Mouse (Mus musculus) olfactory bulb, adult 2 months (tissue): ENCODE data around the gene Hist1h4f. TPM values are rescaled to one million over a fixed set of nuclear protein-coding genes. Genes with fewer than 3 reads are reported as not detected.

Experiments used
- H3K27ac ChIP-seq: fragments of 200-500 bp; 2 replicates; pipeline ENCODE4 v1.5.1; 2012; ENCODE audit warnings: low read depth, low read length; ENCODE audit not compliant: insufficient read depth
- H3K4me1 ChIP-seq: fragments of 200-500 bp; 2 replicates; pipeline ENCODE4 v1.6.1; 2012; ENCODE audit warnings: low read length; ENCODE audit not compliant: control insufficient read depth, insufficient read depth
- H3K4me3 ChIP-seq: fragments of 200-500 bp; 2 replicates; pipeline ENCODE4 v1.5.1; 2012; ENCODE audit warnings: mild to moderate bottlenecking, low read depth, low read length, moderate library complexity; ENCODE audit not compliant: insufficient read depth
- CTCF ChIP-seq: fragments of 200-500 bp; IDR thresholded peaks from 2 replicates; pipeline ENCODE4 v1.5.1; 2012; ENCODE audit warnings: low read depth, mild to moderate bottlenecking, low read length, moderate library complexity; ENCODE audit not compliant: insufficient read depth
- POLR2A ChIP-seq: fragments of 200-500 bp; IDR thresholded peaks from 2 replicates; pipeline ENCODE4 v1.6.1; 2012; ENCODE audit warnings: mild to moderate bottlenecking, low read depth, low read length, moderate library complexity; ENCODE audit not compliant: insufficient read depth
- WGBS: fragments of 180-500 bp; shearing (Covaris S2); methylation state at CpG from one replicate; pipeline ENCODE4 v1.1.7; 2018; 5-methylcytosine and 5-hydroxymethylcytosine counted together
- polyA plus RNA-seq: library from polyadenylated mRNA; stranded (reverse); fragments of >200 nt; gene quantifications from 2 replicates; pipeline ENCODE4 v1.2.4, GENCODE M21; 2012; ENCODE audit warnings: low replicate concordance; ENCODE audit not compliant: missing spikeins, insufficient read depth, insufficient read length

Gene Hist1h4f
- polyA plus RNA-seq, 1 experiment: not detected

DNA sequence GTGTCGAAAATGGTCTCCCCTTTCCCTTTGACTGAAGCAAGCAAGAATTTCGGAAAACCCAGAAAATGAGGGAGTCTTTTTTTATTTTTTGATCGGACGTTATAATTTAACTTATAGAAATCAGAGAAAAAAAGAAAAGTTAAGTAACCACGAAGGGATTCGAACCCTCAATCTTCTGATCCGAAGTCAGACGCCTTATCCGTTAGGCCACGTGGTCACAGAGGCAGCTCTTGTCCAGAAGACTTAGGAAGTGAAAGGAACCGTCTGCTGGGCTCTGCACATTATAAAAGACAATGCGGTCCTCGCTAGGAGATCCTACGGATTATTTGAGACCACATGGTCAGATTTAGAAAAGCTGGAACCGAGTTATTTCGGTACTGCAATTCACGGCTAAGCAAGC, 25.1 kb downstream of the Hist1h4f start:
- no peak overlapping the region for H3K27ac ChIP-seq
- 1% methylated on average over 17 of the region's 17 CpGs for WGBS

DNA sequence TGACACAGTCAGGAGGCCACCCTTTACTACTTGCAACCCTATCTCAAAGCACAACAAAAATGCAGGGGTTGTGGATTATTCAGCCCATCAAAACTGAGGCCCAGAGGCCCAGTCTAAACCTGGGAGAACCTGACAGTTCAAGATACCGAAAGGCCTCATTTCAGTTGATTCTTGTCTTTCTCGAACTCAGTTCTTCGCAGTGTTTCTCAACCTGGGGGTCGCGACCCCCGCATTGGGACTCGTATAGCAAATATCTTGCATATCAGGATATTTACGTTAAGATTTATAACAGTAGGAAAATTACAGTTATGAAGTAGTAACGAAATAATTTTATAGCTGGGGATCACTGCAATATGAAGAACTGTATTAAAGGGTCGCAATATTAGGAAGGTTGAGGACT, 25.5 kb downstream of the Hist1h4f start:
- Histone ChIP-seq H3K4me3 (no peak overlapping the region), H3K27ac (no peak overlapping the region), H3K4me1 (no peaks in the 10 kb centered on the region)
- WGBS: 8% methylated on average over 10 of the region's 10 CpGs
- no peak for TF ChIP-seq CTCF
- no peak for TF ChIP-seq POLR2A

More for the DNA sequence above, 25.1 kb downstream of the Hist1h4f start:
- H3K4me1 ChIP-seq: no peaks in the 10 kb centered on the region
- TF ChIP-seq CTCF (no peak), POLR2A (no peak)
- H3K4me3 ChIP-seq: no peak overlapping the region

DNA sequence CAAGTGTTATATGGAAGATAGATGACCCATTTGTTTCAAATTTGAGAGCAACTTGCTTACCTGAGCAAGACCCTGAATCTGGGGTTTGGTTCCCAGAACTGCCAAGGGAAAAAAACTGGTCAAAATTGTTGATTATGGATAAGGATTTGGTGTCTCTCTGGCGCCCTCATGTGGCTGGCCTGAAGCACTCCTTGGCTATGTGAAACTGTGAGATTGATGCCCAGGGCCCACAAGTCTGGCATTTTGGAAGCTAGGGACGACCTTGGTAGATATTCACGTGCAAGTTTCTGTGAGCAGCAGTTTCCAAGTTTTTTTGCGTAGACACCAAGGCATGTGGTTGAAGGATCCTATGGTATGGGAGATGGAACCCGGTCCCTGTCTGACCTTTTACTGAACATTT, 26.8 kb downstream of the Hist1h4f start:
- 14% methylated on average over 5 of the region's 5 CpGs for WGBS
- Histone ChIP-seq H3K27ac (no peak overlapping the region), H3K4me3 (no peak overlapping the region), H3K4me1 (no peaks in the 10 kb centered on the region)
- TF ChIP-seq POLR2A (no peak), CTCF (peak; percentile 61)

DNA sequence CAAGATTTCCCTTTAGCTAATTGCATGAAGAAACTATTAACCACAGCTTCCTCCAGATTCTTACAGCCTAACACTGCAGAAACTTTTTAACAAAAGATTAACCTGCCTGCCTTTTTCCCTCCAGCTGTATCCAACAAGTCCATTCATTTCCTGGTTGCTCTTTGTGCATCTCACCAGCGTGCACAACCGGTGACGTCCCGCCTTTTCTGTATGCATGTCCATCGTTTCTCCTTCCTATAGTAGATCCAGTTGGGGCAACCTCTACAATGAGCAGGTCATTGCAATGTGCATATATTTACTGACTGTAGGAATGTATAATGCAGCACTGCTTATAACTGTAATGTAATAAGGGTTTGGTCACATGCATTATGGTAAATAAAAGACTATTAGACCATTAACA, 27.5 kb downstream of the Hist1h4f start:
- Histone ChIP-seq H3K4me3 (no peak overlapping the region), H3K4me1 (no peaks in the 10 kb centered on the region), H3K27ac (no peak overlapping the region)
- 40% methylated on average over 5 of the region's 5 CpGs for WGBS
- TF ChIP-seq CTCF: no peak
- no peak for TF ChIP-seq POLR2A

DNA sequence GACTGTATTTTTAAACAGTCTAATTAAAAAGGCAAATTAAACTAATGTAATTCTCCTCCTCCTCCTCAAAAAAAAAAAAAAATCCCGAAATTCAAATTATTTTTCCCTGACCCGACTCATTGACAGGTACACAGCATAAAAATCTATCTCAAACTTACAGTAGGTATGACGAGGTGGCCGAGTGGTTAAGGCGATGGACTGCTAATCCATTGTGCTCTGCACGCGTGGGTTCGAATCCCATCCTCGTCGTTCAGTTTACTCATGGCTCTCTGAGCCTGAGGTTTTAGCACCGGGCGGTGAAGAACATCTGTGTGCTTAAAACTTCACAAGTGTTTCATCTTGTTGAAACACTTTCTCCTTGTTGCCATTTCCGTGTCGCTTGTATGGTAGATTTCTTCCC, 29.7 kb downstream of the Hist1h4f start:
- Histone ChIP-seq H3K27ac (no peak overlapping the region), H3K4me1 (no peaks in the 10 kb centered on the region), H3K4me3 (no peak overlapping the region)
- WGBS: 5% methylated on average over 14 of the region's 14 CpGs
- TF ChIP-seq POLR2A (no peak), CTCF (no peak)

DNA sequence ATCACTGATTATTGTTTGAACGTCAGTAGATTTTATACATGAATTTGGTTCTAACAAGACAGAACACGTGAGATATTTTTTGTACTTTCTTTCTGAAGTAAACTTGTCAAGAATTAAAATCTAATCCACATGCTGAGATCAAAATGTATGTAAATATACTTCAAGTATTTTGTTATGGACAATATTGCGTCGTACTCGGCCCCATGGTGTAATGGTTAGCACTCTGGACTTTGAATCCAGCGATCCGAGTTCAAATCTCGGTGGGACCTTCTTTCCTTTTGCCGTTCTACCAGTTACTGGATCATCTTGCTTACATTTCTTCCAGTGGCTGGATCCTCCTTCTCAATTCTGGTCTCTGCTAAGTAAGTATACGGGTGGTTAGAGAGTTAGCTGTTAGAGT, 32.0 kb downstream of the Hist1h4f start:
- Histone ChIP-seq H3K27ac (no peak overlapping the region), H3K4me1 (peaks cover 2% of the 10 kb centered on the region; the same call in 1 of the 2 replicates), H3K4me3 (no peak overlapping the region)
- TF ChIP-seq POLR2A: no peak
- TF ChIP-seq CTCF: no peak
- 2% methylated on average over 10 of the region's 10 CpGs for WGBS

DNA sequence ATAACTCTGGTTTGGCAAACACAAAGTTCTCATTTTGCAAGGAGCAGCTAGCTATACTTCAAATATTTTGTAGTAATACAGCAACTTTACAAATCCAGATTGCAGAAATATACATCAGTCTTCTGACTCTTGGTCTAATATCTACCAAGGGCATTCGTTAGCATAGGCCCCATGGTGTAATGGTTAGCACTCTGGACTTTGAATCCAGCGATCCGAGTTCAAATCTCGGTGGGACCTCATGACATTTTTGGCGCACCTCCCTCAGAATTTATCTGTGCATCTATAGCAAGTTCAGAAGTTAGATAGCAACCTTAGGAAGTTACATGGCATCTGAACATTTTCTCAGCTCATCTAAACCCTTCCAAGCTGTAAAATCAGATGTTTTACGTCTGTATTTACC, 32.6 kb downstream of the Hist1h4f start:
- peaks cover 2% of the 10 kb centered on the region; the same call in 1 of the 2 replicates for H3K4me1 ChIP-seq
- no peak for TF ChIP-seq CTCF
- TF ChIP-seq POLR2A: no peak
- no peak overlapping the region for H3K27ac ChIP-seq
- no peak overlapping the region for H3K4me3 ChIP-seq
- under 1% methylated on average over 6 of the region's 6 CpGs for WGBS

DNA sequence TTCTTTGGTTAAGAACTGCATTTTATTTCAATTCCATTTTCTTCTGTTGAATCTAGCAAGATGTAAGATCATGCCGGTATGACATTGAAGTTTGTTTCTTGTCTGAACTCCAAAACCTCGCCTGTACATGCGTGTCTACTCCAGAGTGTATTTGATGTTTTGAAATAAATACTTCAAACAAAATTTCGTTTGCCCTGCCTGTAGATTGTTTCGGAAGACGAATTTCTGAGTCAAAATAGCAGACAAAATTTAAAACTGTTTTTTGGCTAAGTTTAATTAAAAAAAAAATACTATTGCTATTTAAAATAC, 33.2 kb downstream of the Hist1h4f start:
- H3K4me1 ChIP-seq: peaks cover 2% of the 10 kb centered on the region; the same call in 1 of the 2 replicates
- WGBS: under 1% methylated on average over 6 of the region's 6 CpGs
- no peak overlapping the region for H3K4me3 ChIP-seq
- no peak overlapping the region for H3K27ac ChIP-seq
- TF ChIP-seq POLR2A (no peak), CTCF (no peak)

DNA sequence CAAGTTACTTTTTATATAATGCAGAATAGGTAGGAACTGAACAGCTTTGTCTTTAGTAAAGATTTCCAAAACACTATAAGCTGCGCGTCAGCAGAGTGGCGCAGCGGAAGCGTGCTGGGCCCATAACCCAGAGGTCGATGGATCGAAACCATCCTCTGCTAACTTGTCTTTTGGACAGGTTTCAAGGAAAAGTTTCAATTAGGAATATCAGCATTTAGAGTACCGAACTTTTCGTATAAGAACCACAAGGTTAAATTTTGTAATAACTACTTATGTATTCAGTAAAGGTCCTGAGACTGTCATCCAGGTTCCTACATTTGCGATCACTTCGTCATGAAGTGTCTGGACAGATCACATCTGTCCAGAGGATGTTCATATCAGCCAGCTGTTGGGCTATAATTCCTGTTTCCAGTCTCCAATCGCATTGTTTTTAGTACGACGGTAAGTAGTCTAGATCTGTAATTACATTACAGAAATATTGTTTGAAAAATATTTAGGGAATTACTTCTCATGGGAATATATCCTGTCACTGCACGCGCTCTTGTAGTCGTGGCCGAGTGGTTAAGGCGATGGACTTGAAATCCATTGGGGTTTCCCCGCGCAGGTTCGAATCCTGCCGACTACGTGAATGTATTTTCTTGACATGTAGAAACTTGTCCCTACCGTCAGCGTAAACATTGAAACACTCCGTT, 33.7 kb downstream of the Hist1h4f start:
- TF ChIP-seq CTCF (no peak), POLR2A (no peak)
- Histone ChIP-seq H3K4me3 (peak overlapping the region; percentile 53), H3K4me1 (peaks cover 2% of the 10 kb centered on the region; the same call in 1 of the 2 replicates), H3K27ac (no peak overlapping the region)
- under 1% methylated on average over 27 of the region's 27 CpGs for WGBS

DNA sequence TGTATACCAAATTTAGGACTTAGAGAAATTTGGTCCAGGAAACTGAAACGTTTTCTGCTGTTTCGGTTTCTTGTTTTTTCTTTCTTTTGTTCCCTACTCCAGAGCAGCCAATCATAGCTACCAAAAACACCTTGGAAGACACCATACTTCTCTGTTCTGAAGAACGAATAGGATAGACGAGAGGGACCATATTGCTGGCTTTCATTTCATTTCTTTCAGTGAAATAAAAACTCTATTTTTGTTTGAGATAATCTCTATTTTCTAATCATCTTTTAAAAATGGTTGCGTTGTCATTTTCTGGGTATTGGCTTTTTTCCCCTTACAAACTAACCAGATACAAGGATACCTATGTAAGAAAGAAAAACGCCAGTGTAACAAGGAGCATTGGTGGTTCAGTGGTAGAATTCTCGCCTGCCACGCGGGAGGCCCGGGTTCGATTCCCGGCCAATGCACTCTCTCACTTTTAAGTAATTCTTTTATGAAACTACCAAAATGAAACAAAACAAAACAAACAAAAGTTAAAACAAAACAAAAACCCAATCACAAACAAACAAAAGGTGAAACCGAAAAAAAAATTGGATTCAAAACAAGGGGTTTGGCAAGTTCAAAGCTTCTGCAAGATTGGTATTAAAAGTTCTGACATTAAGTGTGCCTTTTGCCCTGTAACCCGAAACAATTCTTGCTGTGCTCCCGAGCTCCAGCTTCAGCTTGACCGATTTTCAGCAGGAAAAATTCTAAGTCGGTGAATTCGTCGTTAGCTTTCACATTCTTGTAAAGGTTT, 34.4 kb downstream of the Hist1h4f start:
- Histone ChIP-seq H3K4me3 (peak overlapping the region; percentile 53), H3K4me1 (peaks cover 2% of the 10 kb centered on the region; the same call in 1 of the 2 replicates), H3K27ac (no peak overlapping the region)
- under 1% methylated on average over 19 of the region's 19 CpGs for WGBS
- TF ChIP-seq CTCF (no peak), POLR2A (no peak)
